In genomic region chr2:29620301-29620827, GRCm38 (mm10) we compare ENCODE assay signal across 8 mouse cellular contexts. TPM values are rescaled to one million over a fixed set of nuclear protein-coding genes. Genes with fewer than 3 reads are reported as not detected.
DNase-seq lines count a peak whose midpoint lies in the region; ATAC-seq lines count a peak whose summit lies in the region.

No protein-coding gene starts in this region.

- DNase-seq in cerebellum, adult 9-11 months, result peak; percentile 57
- DNase-seq in cerebellum, postnatal 36 days, result no peak
- DNase-seq in right cerebral cortex, postnatal 25 days, result peak; percentile 31
- DNase-seq in right cerebral cortex, postnatal 36 days (ENCODE audit: low spot score in 2 of 2), result no peak
- DNase-seq in layer of hippocampus, adult 9-11 months, result no peak

- WGBS in heart, embryonic 14.5 days, result 4% methylated on average over 15 of the region's 15 CpGs
- 3% methylated on average over 15 of the region's 15 CpGs for WGBS in liver, embryonic 16.5 days (ENCODE audit: insufficient replicate concordance)

- peak overlapping the region; percentile 9 to 87; a peak in 3 of 4 replicates for H3K27ac ChIP-seq in heart, embryonic 14.5 days (replicated peaks in 1 of 2; ENCODE audit: control insufficient read depth in 1 of 2, insufficient read depth in 1 of 2, low read depth in 2 of 2, low read length in 2 of 2)
- H3K27ac ChIP-seq in liver, embryonic 16.5 days (ENCODE audit: low read length), result peak overlapping the region; percentile 71

- no peaks in the 10 kb centered on the region for H3K27me3 ChIP-seq in heart, embryonic 14.5 days (ENCODE audit: control insufficient read depth, insufficient read depth, low read length)
- no peaks in the 10 kb centered on the region for H3K27me3 ChIP-seq in liver, embryonic 16.5 days (ENCODE audit: control insufficient read depth, insufficient read depth, low read depth, low read length)

- ATAC-seq in heart, embryonic 14.5 days (ENCODE audit: insufficient number of reproducible peaks, insufficient read depth, low FRiP score, low read depth), result 0 out of 2 replicates have a peak, but pooled peaks have one; percentile 7
- no peak for ATAC-seq in liver, embryonic 16.5 days (ENCODE audit: low read depth)
- no peak for ATAC-seq in granulocyte monocyte progenitor cell, adult 5-6 weeks (replicated peaks; ENCODE audit: poor library complexity, severe bottlenecking)

- H3K4me3 ChIP-seq in heart, embryonic 14.5 days (ENCODE audit: control insufficient read depth in 1 of 2, insufficient read depth in 1 of 2, low read depth in 1 of 2, low read length in 2 of 2), result peak overlapping the region; percentile 82 to 93
- peak overlapping the region; percentile 75 for H3K4me3 ChIP-seq in liver, embryonic 16.5 days (ENCODE audit: low read depth, low read length)

- peak overlapping the region; percentile 95 for H3K4me2 ChIP-seq in heart, embryonic 14.5 days (ENCODE audit: low read length)
- peak overlapping the region; percentile 85 for H3K4me2 ChIP-seq in liver, embryonic 16.5 days (ENCODE audit: low read depth, low read length)

- no peaks in the 10 kb centered on the region for H3K36me3 ChIP-seq in heart, embryonic 14.5 days (ENCODE audit: control insufficient read depth, insufficient read depth, low read length)
- no peaks in the 10 kb centered on the region for H3K36me3 ChIP-seq in liver, embryonic 16.5 days (ENCODE audit: control insufficient read depth, insufficient read depth)

- peak overlapping the region; percentile 96 for H3K9ac ChIP-seq in heart, embryonic 14.5 days (ENCODE audit: low read length)
- peak overlapping the region; percentile 83 for H3K9ac ChIP-seq in liver, embryonic 16.5 days (ENCODE audit: low read depth, low read length)

- H3K9me3 ChIP-seq in heart, embryonic 14.5 days (ENCODE audit: control insufficient read depth, low read length), result no peaks in the 10 kb centered on the region
- no peaks in the 10 kb centered on the region for H3K9me3 ChIP-seq in liver, embryonic 16.5 days (replicated peaks; ENCODE audit: control insufficient read depth, low read length)

- H3K4me1 ChIP-seq in heart, embryonic 14.5 days (ENCODE audit: control insufficient read depth in 2 of 2, insufficient read depth in 2 of 2, low read length in 2 of 2), result peaks cover 44 to 50% of the 10 kb centered on the region in 2 experiments
- H3K4me1 ChIP-seq in liver, embryonic 16.5 days (ENCODE audit: control insufficient read depth, low read depth, low read length), result peaks cover 48% of the 10 kb centered on the region

RNA-seq across cellular contexts. Expression of gene Rapgef1, which starts 0.8 kb away (rescaled TPM):
- 12.6 and 14.5 TPM in 2 replicates for polyA plus RNA-seq in heart, embryonic 14.5 days (2014; fragmentation: Nextera tagmentation; extraction: Ambion mirVana)
- polyA plus RNA-seq in liver, embryonic 16.5 days (2015; fragmentation: Nextera tagmentation; extraction: Ambion mirVana), result 4.2 and 4.7 TPM in 2 replicates
- total RNA-seq in granulocyte monocyte progenitor cell, adult 5-6 weeks (2014; fragmentation: Nextera tagmentation), result 29.6 and 31.9 TPM in 2 replicates
- 16.7 and 21.9 TPM in 2 replicates for total RNA-seq in granulocyte monocyte progenitor cell, adult 5-6 weeks (2017)

Comparison
In these comparisons a context has a peak if more than half of its experiments do, and no peak if none do; other contexts are left out.
1. DNase-seq: peak in cerebellum, adult 9-11 months (single experiment) and right cerebral cortex, postnatal 25 days (single experiment); none in cerebellum, postnatal 36 days (0 of 2), right cerebral cortex, postnatal 36 days (0 of 2) and layer of hippocampus, adult 9-11 months (single experiment).